Mouse (Mus musculus) intestine, embryonic 15.5 days (tissue): ENCODE results near the gene Trim12c. TPM values are rescaled to one million over a fixed set of nuclear protein-coding genes. Genes with fewer than 3 reads are reported as not detected.
"Not testable (repeated sequence)": the region's sequence is repeated elsewhere in the genome, so short reads cannot be mapped to it uniquely, and the experiment has no call there.

Experiments
- ATAC-seq: fragments of 200-750 bp; cut with Nextera tagmentation; 2 replicates; pipeline ENCODE4 v1.8.0; 2017; ENCODE audit warnings: moderate TSS enrichment, moderate library complexity
- H3K27ac ChIP-seq: fragments of 300-500 bp; sonication (generic); 2 replicates; pipeline ENCODE4 v1.5.1; 2015; ENCODE audit warnings: mild to moderate bottlenecking, inconsistent platforms
- H3K27me3 ChIP-seq: fragments of 300-500 bp; sonication (generic); replicated peaks from 2 replicates; pipeline ENCODE4 v1.6.1; 2015; ENCODE audit warnings: inconsistent platforms
- H3K36me3 ChIP-seq: fragments of 300-500 bp; sonication (generic); 2 replicates; pipeline ENCODE4 v1.6.1; 2015; ENCODE audit warnings: inconsistent platforms
- H3K4me1 ChIP-seq: fragments of 300-500 bp; sonication (generic); replicated peaks from 2 replicates; pipeline ENCODE4 v1.6.1; 2015; ENCODE audit warnings: inconsistent platforms
- H3K4me2 ChIP-seq: fragments of 300-500 bp; sonication (generic); replicated peaks from 2 replicates; pipeline ENCODE4 v1.6.1; 2015; ENCODE audit warnings: mild to moderate bottlenecking, inconsistent platforms
- H3K4me3 ChIP-seq: fragments of 300-500 bp; sonication (generic); replicated peaks from 2 replicates; pipeline ENCODE4 v1.5.1; 2015; ENCODE audit warnings: inconsistent platforms
- H3K9ac ChIP-seq: fragments of 300-500 bp; sonication (generic); 2 replicates; pipeline ENCODE4 v1.6.1; 2015; ENCODE audit warnings: inconsistent platforms
- H3K9me3 ChIP-seq: fragments of 300-500 bp; sonication (generic); 2 replicates; pipeline ENCODE4 v1.6.1; 2016; ENCODE audit warnings: inconsistent platforms
- WGBS: fragments of 180-500 bp; shearing (Covaris S2); methylation state at CpG from one replicate; pipeline ENCODE4 v1.1.7; 2015; 5-methylcytosine and 5-hydroxymethylcytosine counted together
- polyA plus RNA-seq: library from polyadenylated mRNA; unstranded; fragments of >200 nt; fragmentation: Nextera tagmentation; extraction: Ambion mirVana; gene quantifications from 2 replicates; pipeline ENCODE4 v1.2.1, GENCODE M21; 2015

Trim12c gene
- polyA plus RNA-seq, result 2.0 and 2.1 TPM in 2 replicates

GRCm38 (mm10) chr7:104352717-104353599 is at the start of gene Trim12c:
Trim12c (minus strand) TSS chr7:104353362.
- H3K9me3 ChIP-seq, result no peaks in the 10 kb centered on the region
- peak; percentile 100 for ATAC-seq
- H3K9ac ChIP-seq, result no peak within 1 kb of the TSS
- H3K27me3 ChIP-seq, result no peaks in the 10 kb centered on the region
- H3K4me1 ChIP-seq, result no peaks in the 10 kb centered on the region
- WGBS, result 3% methylated on average over 14 of the region's 14 CpGs
- peak within 1 kb of the TSS; percentile 42 for H3K4me3 ChIP-seq
- peak within 1 kb of the TSS; percentile 52 for H3K4me2 ChIP-seq
- no peak within 1 kb of the TSS for H3K27ac ChIP-seq
- H3K36me3 ChIP-seq, result no peaks in the 10 kb centered on the region

- Histone ChIP-seq H3K4me2 (no peak overlapping the region), H3K4me3 (no peak overlapping the region), H3K9me3 (no peaks in the 10 kb centered on the region), H3K4me1 (no peaks in the 10 kb centered on the region), H3K27ac (no peak overlapping the region), H3K36me3 (no peaks in the 10 kb centered on the region), H3K9ac (no peak overlapping the region), H3K27me3 (no peaks in the 10 kb centered on the region)
- ATAC-seq, result no peak
Measured at GRCm38 (mm10) chr7:104401140-104401539, 48.0 kb upstream of the Trim12c start.

- Histone ChIP-seq H3K36me3 (no peaks in the 10 kb centered on the region), H3K27me3 (no peaks in the 10 kb centered on the region), H3K4me2 (no peak within 1 kb of the TSS), H3K27ac (no peak within 1 kb of the TSS), H3K4me3 (no peak within 1 kb of the TSS), H3K9ac (no peak within 1 kb of the TSS), H3K4me1 (no peaks in the 10 kb centered on the region), H3K9me3 (no peaks in the 10 kb centered on the region)
- 88% methylated on average over 1 of the region's 1 CpGs for WGBS
- ATAC-seq, result no peak
Measured at GRCm38 (mm10) chr7:104400698-104401097, 47.5 kb upstream of the Trim12c start, which contains the start of gene Trim30c. Trim30c (minus strand) TSS chr7:104400837.

- Histone ChIP-seq H3K4me2 (no peak overlapping the region), H3K36me3 (no peaks in the 10 kb centered on the region)
- 86% methylated on average over 1 of the region's 1 CpGs for WGBS
Measured at GRCm38 (mm10) chr7:104398492-104398891, 45.3 kb upstream of the Trim12c start.

GRCm38 (mm10) chr7:104369736-104370414 is 16.7 kb upstream of the Trim12c start, which contains the start of gene Trim30b:
Trim30b (minus strand) TSS chr7:104369884.
- Histone ChIP-seq H3K4me3 (no peak within 1 kb of the TSS), H3K9ac (no peak within 1 kb of the TSS), H3K27me3 (no peaks in the 10 kb centered on the region), H3K4me1 (no peaks in the 10 kb centered on the region), H3K36me3 (no peaks in the 10 kb centered on the region), H3K9me3 (no peaks in the 10 kb centered on the region), H3K4me2 (no peak within 1 kb of the TSS), H3K27ac (no peak within 1 kb of the TSS)
- 72% methylated on average over 1 of the region's 1 CpGs for WGBS
- ATAC-seq, result no peak

More at GRCm38 (mm10) chr7:104398492-104398891, 45.3 kb upstream of the Trim12c start:
- H3K4me1 ChIP-seq, result no peaks in the 10 kb centered on the region
- H3K9ac ChIP-seq, result no peak overlapping the region
- no peak overlapping the region for H3K27ac ChIP-seq
- ATAC-seq, result no peak
- H3K4me3 ChIP-seq, result no peak overlapping the region
- no peaks in the 10 kb centered on the region for H3K27me3 ChIP-seq
- no peaks in the 10 kb centered on the region for H3K9me3 ChIP-seq

GRCm38 (mm10) chr7:104366339-104366738 is 13.2 kb upstream of the Trim12c start:
- ATAC-seq, result no peak
- no peaks in the 10 kb centered on the region for H3K36me3 ChIP-seq
- no peaks in the 10 kb centered on the region for H3K9me3 ChIP-seq
- H3K4me3 ChIP-seq, result no peak overlapping the region
- H3K27me3 ChIP-seq, result no peaks in the 10 kb centered on the region
- no peaks in the 10 kb centered on the region for H3K4me1 ChIP-seq
- H3K4me2 ChIP-seq, result no peak overlapping the region
- H3K27ac ChIP-seq, result no peak overlapping the region
- H3K9ac ChIP-seq, result no peak overlapping the region

GRCm38 (mm10) chr7:104353600-104353967 is 422 bp upstream of the Trim12c start:
- Histone ChIP-seq H3K9me3 (no peaks in the 10 kb centered on the region), H3K27ac (no peak overlapping the region), H3K36me3 (no peaks in the 10 kb centered on the region), H3K4me3 (peak overlapping the region; percentile 42), H3K27me3 (no peaks in the 10 kb centered on the region), H3K9ac (no peak overlapping the region), H3K4me2 (peak overlapping the region; percentile 52), H3K4me1 (no peaks in the 10 kb centered on the region)
- WGBS, result 65% methylated on average over 2 of the region's 2 CpGs
- ATAC-seq, result no peak; the same call in 1 of the 2 replicates

- not testable (repeated sequence) for H3K27ac ChIP-seq, H3K4me1 ChIP-seq, H3K27me3 ChIP-seq, H3K9me3 ChIP-seq, ATAC-seq, H3K4me2 ChIP-seq, H3K4me3 ChIP-seq, H3K9ac ChIP-seq, H3K36me3 ChIP-seq
- WGBS, result 88% methylated on average over 4 of the region's 4 CpGs
Measured at GRCm38 (mm10) chr7:104348043-104348442, 5.1 kb downstream of the Trim12c start.

GRCm38 (mm10) chr7:104340744-104341143 is 12.4 kb downstream of the Trim12c start:
- 80% methylated on average over 4 of the region's 4 CpGs for WGBS
- ATAC-seq, H3K4me1 ChIP-seq, H3K27ac ChIP-seq, H3K9ac ChIP-seq, H3K9me3 ChIP-seq, H3K36me3 ChIP-seq, H3K4me2 ChIP-seq, H3K27me3 ChIP-seq, H3K4me3 ChIP-seq: not testable (repeated sequence)

GRCm38 (mm10) chr7:104335547-104335946 is 17.6 kb downstream of the Trim12c start:
- not testable (repeated sequence) for H3K27me3 ChIP-seq, ATAC-seq, H3K9me3 ChIP-seq, H3K4me2 ChIP-seq, H3K36me3 ChIP-seq, H3K4me1 ChIP-seq, H3K9ac ChIP-seq, H3K4me3 ChIP-seq, H3K27ac ChIP-seq
- 79% methylated on average over 3 of the region's 3 CpGs for WGBS

- not testable (repeated sequence) for ATAC-seq, H3K4me3 ChIP-seq, H3K9ac ChIP-seq, H3K36me3 ChIP-seq, H3K4me2 ChIP-seq, H3K27ac ChIP-seq, H3K4me1 ChIP-seq, H3K9me3 ChIP-seq, H3K27me3 ChIP-seq
- WGBS, result 100% methylated on average over 2 of the region's 2 CpGs
Measured at GRCm38 (mm10) chr7:104329171-104329570, 24.0 kb downstream of the Trim12c start, which contains the start of gene Trim34b. Trim34b (plus strand) TSS chr7:104329471.

GRCm38 (mm10) chr7:104322028-104322427 is 31.1 kb downstream of the Trim12c start:
- no peak overlapping the region for H3K27ac ChIP-seq
- H3K4me3 ChIP-seq, result no peak overlapping the region
- H3K9me3 ChIP-seq, result no peaks in the 10 kb centered on the region
- no peak for ATAC-seq
- no peaks in the 10 kb centered on the region for H3K27me3 ChIP-seq
- no peak overlapping the region for H3K9ac ChIP-seq
- 60% methylated on average over 9 of the region's 9 CpGs for WGBS
- no peak overlapping the region for H3K4me2 ChIP-seq
- H3K36me3 ChIP-seq, result no peaks in the 10 kb centered on the region
- no peaks in the 10 kb centered on the region for H3K4me1 ChIP-seq
